Mouse (Mus musculus) retina, adult 2 months (tissue): Measurements from ENCODE around the gene Tnc.
A peak's percentile ranks its signal among the peaks of the same experiment; 100 is the strongest.
"Not testable (repeated sequence)": the region's sequence is repeated elsewhere in the genome, so short reads cannot be mapped to it uniquely, and the experiment has no call there.

Experiments used
- DNase-seq: peaks from one replicate; pipeline ENCODE4 v3.0.0-alpha.2; 2012; ENCODE audit warnings: low read depth, low spot score

Tnc gene

DNA sequence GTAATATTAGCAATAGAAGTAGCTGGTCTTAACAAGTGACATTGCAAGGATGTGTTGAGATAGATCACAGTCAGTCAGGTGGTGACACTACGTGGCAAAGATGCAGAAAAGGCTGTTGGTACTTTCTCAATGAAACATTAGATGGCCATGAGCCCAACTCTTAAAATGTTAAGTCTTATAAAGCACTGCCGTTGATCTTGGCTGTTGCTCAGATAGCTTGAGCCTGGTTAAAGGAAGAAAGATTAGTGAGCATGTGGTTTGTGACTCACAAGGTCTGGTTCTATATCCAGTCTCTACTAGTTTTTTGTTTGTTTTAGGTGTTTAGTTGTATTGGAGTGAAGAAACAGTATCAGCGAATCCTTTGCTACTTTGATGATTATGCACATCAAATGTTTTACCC, 76.9 kb downstream of the Tnc start:
- DNase-seq = no peak

DNA sequence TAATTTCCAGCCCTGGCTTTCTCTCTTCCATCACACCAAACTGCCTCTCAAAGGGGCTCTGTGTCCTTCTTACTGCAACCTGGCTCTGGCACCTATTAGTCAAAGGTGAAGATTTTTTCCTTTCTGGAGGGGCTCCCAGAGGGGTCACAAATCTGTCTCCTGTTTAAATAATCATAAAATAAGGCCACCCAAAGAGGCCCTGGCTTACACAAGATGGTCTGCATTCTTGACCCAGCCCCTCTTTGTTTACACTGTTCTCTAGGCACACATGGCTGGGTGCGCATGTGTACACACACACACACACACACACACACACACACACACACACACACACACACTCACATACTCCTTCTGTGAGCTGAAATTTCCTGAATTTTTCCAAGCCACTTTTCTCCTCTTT, 83.4 kb downstream of the Tnc start:
- DNase-seq = no peak

DNA sequence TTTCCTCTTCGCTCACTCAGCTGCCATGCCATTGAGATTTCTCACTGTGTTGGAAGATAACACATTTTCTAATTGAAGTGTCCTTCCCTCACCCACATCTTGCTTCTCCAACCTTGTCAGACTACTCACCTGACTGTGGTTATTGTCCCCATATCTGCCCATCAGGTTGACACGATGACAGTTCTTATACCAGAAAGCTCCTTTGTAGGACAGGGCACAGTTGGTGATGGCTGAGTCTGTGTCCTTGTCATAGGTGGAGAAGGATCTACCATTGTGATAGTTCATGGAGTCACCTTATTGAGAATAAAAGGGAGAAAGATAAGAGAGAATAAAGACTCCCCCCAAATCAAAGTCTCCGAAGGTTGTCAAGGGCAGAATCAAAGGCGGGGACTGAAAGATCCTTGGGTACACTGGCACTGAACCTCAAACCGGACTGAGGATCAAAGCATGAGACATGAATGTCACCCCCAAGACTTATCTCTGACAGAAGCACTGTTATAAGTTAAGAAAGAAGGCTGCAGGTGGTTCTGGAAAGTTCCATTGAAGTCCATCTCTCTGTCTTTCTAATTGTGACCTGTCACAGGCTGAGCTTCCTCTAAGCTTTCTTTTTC, 84.9 kb downstream of the Tnc start:
- DNase-seq = no peak

DNA sequence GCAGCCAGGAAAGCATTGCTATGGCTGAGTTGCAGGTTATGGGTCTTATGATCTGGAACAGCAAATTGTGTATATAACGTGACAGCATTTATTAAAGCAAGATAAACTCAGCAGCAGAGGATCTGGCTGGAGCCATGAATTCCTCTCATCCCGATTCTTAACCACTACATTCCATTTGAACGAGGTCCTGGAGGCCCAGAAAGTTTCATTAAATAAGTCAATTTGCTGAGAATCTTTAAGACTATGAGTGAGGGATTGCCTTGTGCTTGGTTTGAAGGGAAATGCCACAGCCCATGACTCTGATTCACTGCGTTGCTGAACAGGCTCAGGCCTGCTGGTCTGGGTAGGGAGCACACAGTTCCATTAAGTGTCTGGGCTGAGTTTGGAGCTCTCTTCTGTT, 88.2 kb downstream of the Tnc start:
- no peak for DNase-seq

DNA sequence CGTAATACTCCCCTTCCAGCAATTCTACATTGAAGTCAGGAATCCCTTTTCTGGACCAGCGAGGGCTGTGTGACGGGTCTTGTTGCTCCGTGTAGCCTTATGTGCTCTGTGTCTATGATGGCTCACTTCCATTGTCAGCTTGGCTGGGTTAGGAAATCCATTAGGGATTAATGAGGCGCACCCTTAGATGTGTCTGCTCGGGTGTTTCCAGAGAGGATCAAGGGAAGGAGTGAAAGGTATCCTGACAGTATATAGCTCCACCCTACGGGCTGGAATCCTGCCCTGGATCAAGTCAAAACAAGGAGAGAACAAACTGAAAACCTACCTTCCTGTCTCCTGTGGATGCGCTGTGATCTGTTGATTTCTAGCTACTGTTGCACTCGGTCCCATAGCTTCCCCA, 96.8 kb downstream of the Tnc start:
- no peak for DNase-seq

DNA sequence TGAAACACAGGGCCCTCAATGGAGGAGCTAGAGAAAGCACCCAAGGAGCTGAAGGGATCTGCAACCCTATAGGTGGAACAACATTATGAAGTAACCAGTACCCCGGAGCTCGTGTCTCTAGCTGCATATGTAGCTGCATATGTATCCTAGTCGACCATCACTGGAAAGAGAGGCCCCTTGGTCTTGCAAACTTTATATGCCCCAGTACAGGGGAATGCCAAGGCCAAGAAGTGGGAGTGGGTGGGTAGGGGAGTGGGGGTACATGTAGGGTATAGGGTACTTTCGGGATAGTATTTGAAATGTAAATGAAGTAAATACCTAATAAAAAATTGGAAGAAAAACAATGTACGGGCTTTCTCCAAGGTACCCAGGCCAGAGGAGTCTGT, 98.1 kb downstream of the Tnc start:
- not testable (repeated sequence) for DNase-seq

DNA sequence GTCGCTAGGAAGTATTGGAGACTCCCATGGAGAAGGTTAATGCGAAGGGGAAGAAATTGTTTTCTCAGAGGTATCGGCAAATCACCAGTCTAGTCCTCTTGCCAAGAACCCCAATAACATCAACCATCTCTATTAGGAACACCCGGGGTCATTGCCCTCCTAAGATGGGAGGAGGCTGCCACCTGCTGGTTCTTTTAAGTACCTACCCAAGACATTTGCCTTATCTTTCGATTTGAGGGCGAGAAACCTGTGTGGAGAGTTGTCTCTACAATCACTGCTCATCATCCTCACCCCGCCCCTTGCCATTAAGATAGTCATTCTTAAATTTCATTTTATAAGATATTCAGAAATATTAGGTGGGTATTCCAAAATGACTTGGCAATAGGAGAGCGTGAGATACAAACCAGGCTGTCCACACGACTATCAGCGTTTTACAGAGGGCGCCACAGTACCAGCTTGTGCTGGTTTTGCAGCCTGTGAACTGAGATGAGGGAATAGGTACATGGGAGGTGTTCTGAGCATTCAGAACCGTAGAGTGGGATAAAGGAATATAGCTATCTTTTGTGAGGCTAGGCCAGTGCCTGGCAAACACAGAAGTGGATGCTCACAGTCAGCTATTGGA, 98.6 kb downstream of the Tnc start:
- DNase-seq = peak; percentile 69

DNA sequence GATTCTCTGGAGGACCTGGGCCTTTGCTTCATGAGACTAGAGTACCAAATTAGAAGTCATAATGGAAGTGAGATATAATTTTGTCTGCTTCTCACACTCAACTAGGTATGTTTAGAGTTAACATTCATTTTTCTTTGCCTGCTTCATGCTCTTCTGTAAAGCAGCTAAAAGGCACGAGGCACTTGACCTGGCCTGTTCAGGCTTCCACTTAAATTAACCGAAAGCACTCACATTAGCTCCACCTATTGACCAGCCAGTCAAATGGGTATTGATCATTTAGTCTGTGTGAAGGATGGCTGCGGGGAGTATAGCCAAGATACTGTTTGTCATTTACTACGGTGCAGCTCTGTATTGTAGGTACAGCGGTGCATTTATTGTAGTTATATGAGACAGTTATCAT, 103.0 kb downstream of the Tnc start:
- no peak for DNase-seq

DNA sequence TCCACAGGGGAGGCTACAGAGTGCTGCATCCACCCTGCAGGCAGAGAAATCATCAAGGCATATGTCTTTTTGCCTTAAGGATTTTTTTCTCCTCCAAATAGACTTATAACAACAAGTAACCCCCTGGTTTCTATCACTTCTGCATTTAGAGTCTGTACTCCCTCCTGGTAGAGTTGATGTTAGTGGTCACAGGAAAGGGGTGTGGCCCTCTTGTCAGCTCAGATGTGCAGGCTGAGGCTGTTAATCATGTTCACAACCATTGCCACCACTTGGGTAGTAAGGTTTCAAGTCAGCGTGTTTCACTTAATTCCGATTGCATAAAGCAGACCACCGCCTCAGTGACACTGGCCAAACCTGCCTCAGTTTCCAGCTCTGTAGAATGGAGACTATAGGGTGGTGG, 103.9 kb downstream of the Tnc start:
- no peak for DNase-seq

DNA sequence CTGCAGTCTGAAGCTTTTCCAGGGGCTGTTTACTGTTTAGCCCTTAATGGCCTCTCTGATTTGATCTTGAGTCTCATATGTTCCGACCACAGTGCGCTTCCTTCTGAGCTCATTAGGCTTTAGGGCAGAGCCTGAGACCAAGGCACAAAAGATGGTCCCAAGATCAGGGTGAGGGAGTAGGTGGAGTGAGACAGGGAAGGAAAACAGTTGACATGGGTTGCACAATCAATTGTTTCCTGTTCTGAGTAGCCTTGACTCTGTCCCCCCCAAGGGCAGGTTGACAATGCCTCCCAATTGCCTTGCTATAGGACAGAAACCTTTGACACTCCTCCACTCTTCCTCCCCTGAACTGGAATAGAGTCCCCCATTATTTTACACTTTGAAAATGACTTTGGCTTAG, 105.4 kb downstream of the Tnc start:
- no peak for DNase-seq

DNA sequence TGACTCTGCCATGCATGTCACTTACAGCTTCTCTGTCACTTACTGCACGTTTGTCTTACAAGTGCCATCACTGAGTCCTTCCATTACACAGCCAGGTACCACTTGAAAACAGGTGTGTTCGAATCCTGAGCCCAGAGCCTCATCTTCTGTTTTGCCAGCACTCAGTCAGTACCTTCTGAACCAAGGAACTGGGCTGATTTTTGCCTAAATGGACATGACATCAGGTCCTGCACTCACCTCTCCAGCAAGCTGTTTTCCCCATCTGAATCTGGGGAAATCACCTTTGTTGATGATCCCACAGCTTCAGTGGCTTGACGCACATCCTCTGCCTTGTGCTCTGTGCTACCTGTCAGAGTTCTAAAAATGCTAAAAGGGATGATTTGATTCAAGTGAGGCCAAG, 107.4 kb downstream of the Tnc start:
- no peak for DNase-seq

DNA sequence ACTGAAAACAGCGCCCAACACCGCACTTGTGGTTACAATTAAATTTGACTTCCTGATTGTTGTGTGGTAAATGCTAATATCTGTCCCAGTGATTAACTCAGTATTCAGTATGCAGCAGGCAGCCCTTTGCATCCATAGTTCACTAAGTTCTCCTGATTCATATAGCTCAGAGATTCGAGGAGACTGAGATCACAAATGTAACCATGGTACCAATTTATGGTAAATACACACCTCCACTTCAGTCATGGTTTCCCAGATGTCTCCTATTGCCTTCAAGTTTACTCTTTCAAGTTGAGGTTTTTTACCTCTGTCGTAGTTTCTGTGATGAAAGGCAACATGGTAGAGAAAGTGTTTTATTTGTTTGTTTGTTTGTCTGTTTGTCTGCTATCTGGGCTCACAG, 110.9 kb downstream of the Tnc start:
- DNase-seq = no peak

DNA sequence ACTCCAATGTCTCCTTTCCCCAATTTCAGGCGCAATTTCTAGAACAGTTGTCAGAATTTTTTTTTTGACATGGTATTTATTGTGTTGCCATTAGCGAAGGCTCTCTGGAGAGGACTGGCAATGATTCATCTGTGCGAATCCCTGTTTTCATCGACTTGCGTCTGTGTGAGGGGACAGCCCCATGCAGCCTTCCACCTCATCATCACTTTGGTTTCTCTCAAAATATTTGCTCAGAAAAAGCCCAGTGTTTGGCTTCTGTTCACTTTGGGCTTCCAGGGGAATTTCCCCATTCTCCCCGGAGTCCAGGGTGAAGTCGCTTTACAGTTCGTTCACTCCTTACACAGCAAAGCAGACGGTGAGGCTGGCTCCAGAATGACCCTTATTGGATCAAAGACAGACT, 111.5 kb downstream of the Tnc start:
- DNase-seq = no peak

DNA sequence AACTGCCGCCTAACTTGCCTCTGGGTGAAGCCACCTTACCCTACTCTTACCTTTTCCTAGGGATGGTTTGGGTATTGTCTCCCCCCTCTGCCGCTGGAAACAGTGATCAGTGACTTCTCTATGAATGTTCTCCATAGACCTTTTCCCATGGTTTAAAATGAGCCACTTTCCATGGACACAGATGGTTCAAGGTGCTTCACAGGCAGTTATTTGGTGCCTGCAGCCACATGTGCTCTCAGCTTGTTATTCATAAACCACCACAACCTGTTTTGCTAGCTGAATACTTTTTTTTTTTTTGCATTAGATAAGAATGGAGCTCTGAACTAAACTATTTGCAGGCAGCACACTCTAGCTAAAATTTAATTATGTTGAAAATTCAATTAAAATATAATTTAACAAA, 116.0 kb downstream of the Tnc start:
- DNase-seq = no peak

DNA sequence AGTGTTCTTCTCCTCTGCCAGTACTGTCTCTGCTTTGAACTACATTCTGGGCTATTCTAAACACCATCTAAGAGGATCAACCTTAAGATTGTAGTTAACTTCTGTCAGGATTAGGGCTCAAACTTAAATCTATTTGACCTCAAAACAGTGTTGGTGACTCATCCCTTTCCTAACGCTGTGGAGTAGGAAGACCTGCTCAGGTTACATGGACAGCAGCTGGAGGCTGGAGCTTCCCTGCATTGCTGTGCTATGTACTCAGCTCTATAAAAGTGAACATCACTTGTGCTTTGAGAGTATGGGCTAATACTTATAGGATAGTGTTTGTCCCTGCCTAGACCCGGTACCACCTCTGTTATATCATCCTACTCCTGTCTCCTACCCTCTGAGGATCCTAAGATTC, 117.3 kb downstream of the Tnc start:
- peak; percentile 63 for DNase-seq

DNA sequence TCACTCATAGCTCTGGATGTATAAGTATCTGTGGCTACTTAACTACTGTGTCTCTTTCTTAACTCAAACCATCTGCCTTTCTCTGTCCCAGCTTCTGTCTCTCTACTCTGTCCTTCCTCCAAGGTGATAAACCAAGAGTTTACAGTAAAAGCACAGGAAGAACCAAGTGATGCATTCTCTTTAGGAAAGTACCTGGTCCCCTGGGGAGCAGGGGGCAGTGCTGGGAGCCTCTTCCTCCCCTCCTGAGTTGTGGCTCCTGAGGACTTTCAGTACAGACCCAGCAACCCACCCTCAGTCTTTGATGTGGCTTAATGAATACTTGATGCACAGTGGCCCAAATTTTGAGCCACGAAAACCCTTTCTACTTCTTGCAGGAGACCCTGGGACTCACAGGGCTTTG, 118.6 kb downstream of the Tnc start:
- no peak for DNase-seq

DNA sequence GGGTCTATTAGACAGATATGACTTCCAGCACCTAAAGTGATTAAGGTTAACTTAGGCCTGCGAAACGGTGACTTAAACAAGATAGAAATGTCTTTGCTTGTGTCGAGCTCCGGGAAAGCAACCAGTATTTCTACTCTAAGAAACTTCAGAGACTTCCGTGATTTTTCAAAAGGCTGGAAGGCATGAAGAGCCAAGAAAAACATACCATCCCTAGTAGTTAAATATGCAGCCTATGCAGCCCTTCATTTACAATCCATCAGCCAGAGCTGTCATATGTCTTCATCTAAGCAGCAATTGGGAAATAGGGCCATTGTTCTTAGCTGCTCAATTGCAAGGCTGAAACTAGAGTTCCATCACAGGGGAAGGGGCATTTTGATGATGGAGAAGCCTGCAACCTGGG, 129.6 kb downstream of the Tnc start:
- DNase-seq = no peak

DNA sequence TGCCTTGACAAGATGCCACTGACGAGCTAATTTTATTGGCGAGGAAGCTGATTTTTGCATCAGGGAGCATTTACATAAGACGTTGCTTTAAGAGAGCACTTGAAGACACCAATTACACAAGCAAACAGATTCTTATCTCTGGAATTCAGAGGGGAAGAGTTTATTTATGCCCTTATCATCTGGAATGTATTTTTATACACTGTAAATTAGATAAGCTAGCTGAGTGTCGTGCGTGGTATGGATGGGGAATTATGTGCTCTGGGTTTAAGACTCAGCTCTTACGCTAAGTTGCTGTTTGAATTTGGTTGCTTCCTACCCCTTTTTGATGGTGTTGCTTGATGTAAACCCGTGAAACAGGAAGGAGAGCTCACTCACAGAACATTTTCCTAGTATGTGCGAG, 130.1 kb downstream of the Tnc start:
- no peak for DNase-seq

DNA sequence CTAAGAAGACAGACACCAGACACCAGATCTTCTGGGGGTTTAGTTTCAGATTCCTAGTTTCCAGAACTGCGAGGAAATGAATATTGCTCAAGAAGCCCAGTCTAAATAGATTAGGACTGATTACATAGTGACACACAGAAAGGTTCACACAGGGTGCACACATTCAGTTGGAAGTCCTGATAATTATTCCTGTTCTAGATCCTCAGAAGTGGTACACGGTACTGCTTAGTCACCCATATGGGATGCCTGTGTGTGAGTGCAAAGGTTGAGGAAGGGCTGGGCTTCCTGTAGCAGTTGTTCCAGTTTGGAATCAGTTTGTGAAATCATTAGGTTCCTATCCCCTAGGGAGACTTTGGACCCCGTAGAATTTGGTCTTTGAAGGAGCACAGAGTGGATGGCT, 130.5 kb downstream of the Tnc start:
- no peak for DNase-seq
